Mouse (Mus musculus): Measurements from ENCODE around the gene Nfic. TPM values are rescaled to one million over a fixed set of nuclear protein-coding genes. Genes with fewer than 3 reads are reported as not detected.

The Nfic gene
- polyA plus RNA-seq, 1 experiment from 2014 or later, result 31.5 TPM

DNA sequence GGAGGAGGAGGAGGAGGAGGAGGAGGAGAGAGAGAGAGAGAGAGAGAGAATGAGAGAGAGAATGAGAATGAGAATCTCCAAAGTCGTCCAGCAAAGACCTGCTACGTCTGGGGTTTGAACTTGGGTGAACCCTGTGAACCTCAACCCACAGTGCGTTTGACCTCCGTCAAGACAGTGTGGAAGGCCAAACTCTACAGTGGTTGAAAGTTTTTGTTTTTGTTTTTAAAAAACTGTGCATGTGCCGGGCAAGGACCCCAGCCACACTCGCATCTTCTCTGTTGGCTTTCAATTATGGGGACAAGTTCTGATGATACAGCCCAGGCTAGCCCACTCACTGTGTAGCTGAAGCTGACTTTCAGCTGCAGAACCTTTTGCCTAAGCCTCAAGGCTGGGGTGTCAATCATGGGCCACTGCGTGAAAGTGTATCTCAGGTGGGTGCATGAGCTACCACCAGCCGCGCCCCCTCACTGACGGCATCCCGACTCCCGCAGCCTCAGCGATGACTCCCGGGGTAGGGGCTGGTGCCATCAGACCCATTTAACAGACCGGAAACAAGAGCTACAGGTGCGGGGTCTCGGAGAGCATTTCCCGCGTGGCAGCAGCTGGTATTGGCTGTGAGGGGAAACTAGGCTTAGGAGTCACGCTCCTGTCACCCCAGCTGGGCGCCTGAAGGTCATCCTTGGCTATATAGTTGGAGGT lies 23.1 kb downstream of the Nfic start:
- Histone ChIP-seq H3K9me3 (replicated peaks) (no peaks in the 10 kb centered on the region), H3K4me1 (peaks cover 29% of the 10 kb centered on the region), H3K4me2 (replicated peaks) (peak overlapping the region; percentile 48), H3K9ac (no peak overlapping the region), H3K27me3 (peaks cover 39% of the 10 kb centered on the region), H3K27ac (no peak overlapping the region), H3K4me3 (no peak overlapping the region), H3K36me3 (no peaks in the 10 kb centered on the region)
- no peak for ATAC-seq (ENCODE audit: low FRiP score)
- WGBS, result 64% methylated on average over 21 of the region's 21 CpGs

- H3K9ac ChIP-seq, result no peak overlapping the region
- H3K9me3 ChIP-seq (replicated peaks), result no peaks in the 10 kb centered on the region
- no peak overlapping the region for H3K27ac ChIP-seq
- WGBS, result 18% methylated on average over 15 of the region's 15 CpGs
- H3K4me3 ChIP-seq, result peak overlapping the region; percentile 80
- H3K4me2 ChIP-seq (replicated peaks), result peak overlapping the region; percentile 67
- ATAC-seq (ENCODE audit: low FRiP score), result no peak
- H3K36me3 ChIP-seq, result no peaks in the 10 kb centered on the region
- H3K27me3 ChIP-seq, result peaks cover 42% of the 10 kb centered on the region
- H3K4me1 ChIP-seq, result peaks cover 36% of the 10 kb centered on the region
Measured at GRCm38 (mm10) chr10:81431526-81432168, 23.8 kb downstream of the Nfic start.

- Histone ChIP-seq H3K9me3 (replicated peaks) (no peaks in the 10 kb centered on the region), H3K4me1 (peaks cover 43% of the 10 kb centered on the region), H3K4me3 (peak overlapping the region; percentile 80), H3K27ac (peak overlapping the region; percentile 94), H3K36me3 (no peaks in the 10 kb centered on the region), H3K27me3 (peaks cover 48% of the 10 kb centered on the region), H3K9ac (peak overlapping the region; percentile 91), H3K4me2 (replicated peaks) (peak overlapping the region; percentile 67)
- WGBS, result 2% methylated on average over 62 of the region's 70 CpGs
- ATAC-seq (ENCODE audit: low FRiP score), result no peak
Measured at GRCm38 (mm10) chr10:81430831-81431525, 24.5 kb downstream of the Nfic start.

- H3K27me3 ChIP-seq, result peaks cover 55% of the 10 kb centered on the region
- ATAC-seq (ENCODE audit: low FRiP score), result peak; percentile 29
- peak overlapping the region; percentile 91 for H3K9ac ChIP-seq
- under 1% methylated on average over 64 of the region's 89 CpGs for WGBS
- peak overlapping the region; percentile 94 for H3K27ac ChIP-seq
- no peaks in the 10 kb centered on the region for H3K36me3 ChIP-seq
- peaks cover 48% of the 10 kb centered on the region for H3K4me1 ChIP-seq
- no peaks in the 10 kb centered on the region for H3K9me3 ChIP-seq (replicated peaks)
- H3K4me2 ChIP-seq (replicated peaks), result peak overlapping the region; percentile 67
- peak overlapping the region; percentile 80 for H3K4me3 ChIP-seq
Measured at GRCm38 (mm10) chr10:81430141-81430830, 25.1 kb downstream of the Nfic start.

GRCm38 (mm10) chr10:81429605-81430061 lies 25.8 kb downstream of the Nfic start:
- Histone ChIP-seq H3K9me3 (replicated peaks) (no peaks in the 10 kb centered on the region), H3K36me3 (no peaks in the 10 kb centered on the region), H3K9ac (peak overlapping the region; percentile 91), H3K4me1 (peaks cover 55% of the 10 kb centered on the region), H3K27ac (peak overlapping the region; percentile 94), H3K27me3 (peaks cover 61% of the 10 kb centered on the region), H3K4me2 (replicated peaks) (peak overlapping the region; percentile 67), H3K4me3 (peak overlapping the region; percentile 80)
- WGBS, result 1% methylated on average over 20 of the region's 20 CpGs
- peak; percentile 26 for ATAC-seq (ENCODE audit: low FRiP score)

GRCm38 (mm10) chr10:81429092-81429491 lies 26.3 kb downstream of the Nfic start:
- Histone ChIP-seq H3K4me3 (peak overlapping the region; percentile 80; the same call in 1 of the 2 replicates), H3K9me3 (replicated peaks) (no peaks in the 10 kb centered on the region), H3K27ac (no peak overlapping the region), H3K4me1 (peaks cover 60% of the 10 kb centered on the region), H3K4me2 (replicated peaks) (peak overlapping the region; percentile 67; the same call in 1 of the 2 replicates), H3K9ac (no peak overlapping the region), H3K27me3 (peaks cover 67% of the 10 kb centered on the region), H3K36me3 (no peaks in the 10 kb centered on the region)
- WGBS, result 26% methylated on average over 2 of the region's 2 CpGs
- no peak for ATAC-seq (ENCODE audit: low FRiP score)

- 94% methylated on average over 7 of the region's 7 CpGs for WGBS
- H3K9ac ChIP-seq, result no peak overlapping the region
- H3K4me2 ChIP-seq (replicated peaks), result no peak overlapping the region
- no peaks in the 10 kb centered on the region for H3K36me3 ChIP-seq
- no peak for ATAC-seq (ENCODE audit: low FRiP score)
- H3K27ac ChIP-seq, result no peak overlapping the region
- H3K27me3 ChIP-seq, result peaks cover 67% of the 10 kb centered on the region
- H3K4me3 ChIP-seq, result no peak overlapping the region
- peaks cover 57% of the 10 kb centered on the region for H3K4me1 ChIP-seq
- H3K9me3 ChIP-seq (replicated peaks), result no peaks in the 10 kb centered on the region
Measured at GRCm38 (mm10) chr10:81428507-81428870, 26.9 kb downstream of the Nfic start.

DNA sequence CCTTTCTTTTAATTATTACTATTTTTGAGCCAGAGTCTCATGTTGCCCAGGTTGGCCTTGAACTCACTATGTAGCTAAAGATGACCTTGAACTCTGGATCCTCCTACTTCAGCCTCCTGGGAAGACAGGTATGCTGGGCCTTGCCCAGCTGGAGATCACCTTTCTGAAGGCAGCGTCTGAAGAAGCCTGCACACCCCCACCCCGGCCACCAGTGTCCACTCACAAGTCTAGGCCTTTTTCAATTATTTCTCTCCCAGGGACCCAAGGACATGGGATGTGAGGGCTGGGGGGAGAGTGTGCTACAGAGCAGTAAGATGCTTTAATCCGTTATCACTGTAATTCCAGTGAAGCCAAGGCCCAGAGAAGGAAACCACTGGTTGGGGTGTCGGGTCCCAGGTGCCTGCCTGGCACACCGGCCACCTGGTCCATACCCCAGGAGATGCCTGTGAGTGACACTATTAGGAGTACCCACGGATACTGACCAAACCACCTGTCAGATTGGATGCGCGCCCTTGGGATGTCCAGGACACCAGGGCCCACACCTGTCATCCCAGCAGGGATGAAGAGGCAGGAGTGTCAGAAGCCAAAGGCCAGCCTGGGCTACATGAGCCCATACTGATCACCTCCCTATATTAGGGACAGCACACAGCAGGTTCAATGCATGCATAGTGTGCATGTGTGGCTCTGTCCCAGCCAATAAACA lies 27.5 kb downstream of the Nfic start:
- H3K27ac ChIP-seq, result no peak overlapping the region
- H3K9ac ChIP-seq, result no peak overlapping the region
- H3K27me3 ChIP-seq, result peaks cover 66% of the 10 kb centered on the region
- H3K4me1 ChIP-seq, result peaks cover 56% of the 10 kb centered on the region
- H3K9me3 ChIP-seq (replicated peaks), result no peaks in the 10 kb centered on the region
- WGBS, result 76% methylated on average over 8 of the region's 8 CpGs
- H3K36me3 ChIP-seq, result no peaks in the 10 kb centered on the region
- no peak for ATAC-seq (ENCODE audit: low FRiP score)
- H3K4me2 ChIP-seq (replicated peaks), result no peak overlapping the region
- H3K4me3 ChIP-seq, result no peak overlapping the region

DNA sequence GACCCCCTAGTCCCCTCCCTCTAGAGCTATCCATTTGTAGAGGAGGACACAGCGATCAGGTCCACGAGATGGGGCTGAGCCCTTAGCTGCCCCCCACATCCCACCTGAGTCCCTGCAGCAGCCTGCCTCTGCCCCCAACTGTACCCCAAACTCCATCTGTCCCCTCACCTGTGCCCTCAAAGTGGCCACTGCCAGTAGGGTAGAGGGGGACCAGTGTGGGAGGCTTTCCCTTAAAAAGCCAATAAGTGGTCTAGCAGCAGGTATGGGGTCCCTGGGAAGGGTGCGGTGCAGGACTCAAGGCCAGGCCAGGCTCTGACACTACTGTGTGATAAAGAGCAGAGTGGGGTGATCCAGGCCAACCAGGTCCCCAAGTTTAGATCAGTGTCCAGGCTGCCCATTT lies 28.1 kb downstream of the Nfic start:
- Histone ChIP-seq H3K36me3 (no peaks in the 10 kb centered on the region), H3K27me3 (peaks cover 70% of the 10 kb centered on the region), H3K9me3 (replicated peaks) (no peaks in the 10 kb centered on the region), H3K4me3 (peak overlapping the region; percentile 38), H3K27ac (no peak overlapping the region), H3K4me1 (peaks cover 51% of the 10 kb centered on the region), H3K4me2 (replicated peaks) (peak overlapping the region; percentile 67), H3K9ac (peak overlapping the region; percentile 63)
- WGBS, result 24% methylated on average over 3 of the region's 3 CpGs
- ATAC-seq (ENCODE audit: low FRiP score), result no peak

- H3K4me3 ChIP-seq, result peak overlapping the region; percentile 38
- WGBS, result under 1% methylated on average over 21 of the region's 38 CpGs
- H3K4me2 ChIP-seq (replicated peaks), result peak overlapping the region; percentile 67
- no peaks in the 10 kb centered on the region for H3K36me3 ChIP-seq
- peak overlapping the region; percentile 63 for H3K9ac ChIP-seq
- ATAC-seq (ENCODE audit: low FRiP score), result no peak
- no peaks in the 10 kb centered on the region for H3K9me3 ChIP-seq (replicated peaks)
- H3K27ac ChIP-seq, result no peak overlapping the region
- H3K27me3 ChIP-seq, result peaks cover 74% of the 10 kb centered on the region
- peaks cover 51% of the 10 kb centered on the region for H3K4me1 ChIP-seq
Measured at GRCm38 (mm10) chr10:81426897-81427296, 28.5 kb downstream of the Nfic start.

GRCm38 (mm10) chr10:81426081-81426671 lies 29.3 kb downstream of the Nfic start:
- peaks cover 46% of the 10 kb centered on the region for H3K4me1 ChIP-seq
- H3K27ac ChIP-seq, result no peak overlapping the region
- WGBS, result 3% methylated on average over 20 of the region's 33 CpGs

More at GRCm38 (mm10) chr10:81426081-81426671, 29.3 kb downstream of the Nfic start:
- no peaks in the 10 kb centered on the region for H3K9me3 ChIP-seq (replicated peaks)
- H3K4me2 ChIP-seq (replicated peaks), result peak overlapping the region; percentile 67
- no peaks in the 10 kb centered on the region for H3K36me3 ChIP-seq
- peak overlapping the region; percentile 38 for H3K4me3 ChIP-seq
- H3K27me3 ChIP-seq, result peaks cover 69% of the 10 kb centered on the region
- peak overlapping the region; percentile 63 for H3K9ac ChIP-seq
- ATAC-seq (ENCODE audit: low FRiP score), result no peak
